Mouse (Mus musculus) ovary, postnatal 10 days (tissue): ENCODE results near the gene Fam240a.

Experiments
- DNase-seq: peaks from one replicate; pipeline ENCODE4 v3.0.0; 2022; ENCODE audit warnings: low spot score

Gene Fam240a

DNA sequence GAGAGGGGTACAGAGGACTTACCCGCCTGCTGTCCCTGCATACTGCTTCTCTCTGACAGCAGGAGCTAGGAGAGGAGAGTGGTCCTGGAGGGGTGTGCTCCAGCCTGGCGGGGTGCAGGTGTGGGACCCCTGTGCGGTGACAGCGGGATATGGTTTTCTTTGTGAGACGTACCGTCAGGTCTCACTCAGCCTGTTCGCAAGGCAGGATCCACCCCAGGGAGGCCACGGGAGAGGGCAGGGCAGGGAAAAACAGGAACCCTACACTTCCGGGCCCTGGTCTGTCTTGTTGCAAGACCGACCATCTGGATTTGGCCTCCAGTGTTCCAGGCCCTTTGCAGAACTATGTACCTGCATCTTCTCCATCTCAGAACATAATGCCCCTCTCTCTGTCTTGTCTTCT is 23.2 kb downstream of the Fam240a start:
- DNase-seq = no peak

DNA sequence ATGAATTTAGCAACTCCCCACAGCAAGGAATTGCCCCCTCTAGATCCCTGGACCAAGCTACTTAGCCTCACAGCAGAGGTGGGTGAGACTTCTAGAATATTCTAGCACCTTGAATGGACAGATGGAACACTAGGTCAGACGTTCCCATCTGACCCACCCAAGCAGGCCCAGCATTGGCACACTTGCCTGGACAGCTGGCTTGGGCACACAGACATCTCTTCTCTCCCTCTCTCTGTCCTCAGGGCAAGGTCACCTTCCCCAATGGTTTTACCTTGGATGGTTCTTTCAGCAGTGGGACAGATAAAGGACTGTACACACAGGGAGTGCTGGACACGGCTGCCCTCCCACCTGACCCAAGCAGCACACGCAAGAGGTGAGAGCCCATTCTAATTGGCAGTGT is 24.1 kb downstream of the Fam240a start:
- DNase-seq = no peak

DNA sequence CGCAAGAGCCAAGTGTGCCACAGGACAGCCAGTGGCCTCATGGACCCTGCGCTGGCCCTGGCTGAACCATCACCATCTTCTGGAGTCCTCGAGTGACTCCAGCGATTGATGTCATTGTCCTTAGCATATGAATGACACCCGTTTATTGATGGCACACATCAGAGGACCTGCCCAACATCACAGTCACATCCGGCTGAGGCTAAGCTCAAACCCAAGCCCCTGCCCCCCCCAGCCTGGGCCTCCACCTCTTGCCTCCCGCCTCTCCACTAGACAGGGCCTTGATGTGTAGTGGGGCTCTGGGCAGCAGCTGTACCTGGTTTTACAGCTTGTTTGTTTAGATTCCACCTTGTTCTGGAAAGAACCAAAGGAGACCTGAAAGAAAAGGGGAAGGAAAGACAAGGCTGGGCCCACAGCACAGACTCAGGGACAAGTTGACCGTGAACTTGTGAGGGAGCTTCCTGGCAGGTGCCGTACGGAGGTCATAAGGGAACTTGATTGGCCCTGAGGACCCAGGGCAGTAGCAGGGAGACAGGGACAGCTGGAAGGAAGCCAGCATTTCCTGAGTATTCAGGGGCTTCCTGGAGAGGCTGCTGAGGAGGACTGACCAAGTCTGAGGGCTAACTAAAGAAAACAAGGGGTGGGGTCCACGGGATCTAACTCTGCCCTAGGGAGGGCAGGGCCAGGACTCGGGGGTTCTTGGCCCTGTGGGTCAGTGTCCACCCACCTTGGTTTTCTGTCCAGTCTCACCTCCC is 25.4 kb downstream of the Fam240a start:
- no peak for DNase-seq

DNA sequence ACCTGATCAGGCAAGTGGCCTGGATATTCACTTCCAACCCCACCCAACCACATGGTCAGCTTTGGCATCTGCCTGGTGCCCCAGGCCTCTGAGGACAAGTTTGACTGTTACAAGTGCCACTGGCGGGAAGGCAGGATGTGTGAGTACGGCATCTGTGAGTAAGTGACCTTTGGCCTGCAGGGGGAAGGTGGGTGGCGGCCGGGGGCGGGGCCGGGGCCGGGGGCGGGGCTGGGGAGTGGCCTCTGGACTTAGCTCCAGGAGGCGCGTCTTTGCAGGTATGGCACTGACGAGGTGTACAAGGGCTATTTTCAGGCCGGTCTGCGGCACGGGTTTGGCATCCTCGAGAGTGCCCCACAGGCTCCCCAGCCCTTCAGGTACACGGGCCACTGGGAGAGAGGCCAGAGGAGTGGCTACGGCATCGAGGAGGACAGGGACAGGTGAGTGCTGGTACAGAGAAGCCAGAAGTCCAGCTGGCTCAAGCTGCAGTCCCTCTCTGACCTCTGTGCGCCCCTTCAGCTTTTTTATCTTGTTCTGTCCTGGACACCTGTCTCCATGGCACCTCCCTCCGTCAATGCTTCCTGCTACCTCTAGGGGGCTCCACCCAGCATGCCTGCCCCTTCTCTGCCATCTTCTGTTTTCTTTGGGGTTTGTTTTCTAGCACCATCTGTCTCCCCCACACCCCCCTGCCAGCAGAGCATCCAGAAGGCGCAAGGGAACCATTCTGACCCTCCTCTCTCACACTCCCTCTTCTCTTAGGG is 26.5 kb downstream of the Fam240a start:
- DNase-seq = no peak

DNA sequence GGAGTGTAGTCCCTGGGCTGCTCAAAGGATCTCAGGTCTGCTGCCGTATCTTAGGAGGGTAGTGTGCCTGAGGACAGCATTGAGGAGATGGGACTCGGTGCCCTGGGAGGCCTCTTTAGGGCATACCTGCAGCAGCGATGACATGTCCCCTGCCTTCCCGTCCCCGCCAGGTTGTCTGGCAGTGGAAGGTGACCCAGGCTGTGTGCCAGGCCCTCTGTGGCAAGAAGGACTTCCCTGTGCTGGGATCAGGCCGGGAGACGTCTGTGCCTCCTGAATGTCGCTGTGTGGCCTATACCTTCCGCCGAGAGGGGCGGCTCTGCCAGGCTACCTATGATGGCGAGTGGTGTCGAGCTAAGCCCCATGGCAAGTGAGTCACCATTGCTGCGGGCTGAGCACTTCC is 27.7 kb downstream of the Fam240a start:
- DNase-seq = no peak

DNA sequence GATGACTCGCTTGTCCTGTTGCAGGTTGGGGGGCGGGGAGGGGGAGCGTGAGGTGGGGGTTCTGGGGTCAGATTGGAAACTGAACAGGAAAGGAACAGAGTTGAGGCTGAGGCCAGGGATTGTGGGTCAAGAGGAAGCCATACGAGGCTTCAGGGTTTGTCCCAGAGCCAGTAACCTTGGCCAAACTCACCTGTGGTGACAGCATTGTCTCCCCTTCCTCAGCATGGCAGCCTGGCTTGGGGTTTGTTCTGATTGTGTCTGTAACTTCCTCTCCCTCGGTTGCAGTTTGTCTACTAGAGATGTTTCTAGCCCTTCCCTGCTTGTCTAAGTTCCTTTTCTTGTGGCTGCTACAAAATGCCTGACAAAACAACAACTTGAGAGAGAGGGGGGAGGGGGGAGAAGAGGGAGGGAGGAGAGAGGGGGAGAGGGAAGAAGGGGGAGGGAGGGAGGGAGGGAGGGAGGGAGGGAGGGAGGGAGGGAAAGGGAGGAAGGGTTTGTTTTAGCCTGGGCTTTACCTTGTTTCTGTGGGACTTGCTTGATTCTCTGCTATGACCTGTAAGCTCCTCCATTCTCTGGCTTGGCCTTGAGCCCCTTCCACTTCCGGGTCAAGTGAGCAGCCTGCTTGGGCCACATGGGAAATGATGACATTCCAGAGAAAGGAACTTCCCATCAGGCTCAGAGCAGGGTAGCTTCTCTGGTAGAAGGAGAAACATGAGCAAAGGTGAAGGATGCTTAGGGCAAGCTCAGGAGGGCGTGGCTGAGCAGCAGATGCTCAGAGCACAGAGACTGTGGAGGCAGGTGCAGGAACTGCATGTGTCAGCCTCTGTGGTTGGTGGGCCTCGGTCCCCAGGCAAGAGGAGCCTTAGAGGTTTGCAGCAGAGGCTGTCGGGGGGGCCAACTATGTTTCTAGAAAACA is 29.0 kb downstream of the Fam240a start:
- DNase-seq = no peak

DNA sequence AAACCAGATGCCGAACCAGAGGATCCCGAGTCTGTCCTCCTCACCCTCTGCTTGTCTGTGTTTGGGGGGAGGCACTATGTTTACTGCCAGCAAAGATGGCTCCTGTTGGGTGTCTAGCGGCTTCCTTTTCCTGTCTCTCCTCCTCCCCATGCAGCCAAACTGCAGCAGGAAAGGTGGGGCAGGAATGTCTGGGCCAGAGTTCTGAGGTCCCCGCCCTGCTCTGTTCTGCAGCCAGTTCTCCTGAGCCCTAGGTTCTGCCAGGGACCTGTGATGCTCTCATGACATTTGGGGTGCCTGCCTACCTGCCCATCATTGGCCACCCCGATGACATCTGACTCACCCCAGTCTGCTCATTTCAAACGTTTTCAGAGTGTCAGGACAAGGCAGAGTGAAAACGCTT is 34.7 kb downstream of the Fam240a start:
- no peak for DNase-seq

DNA sequence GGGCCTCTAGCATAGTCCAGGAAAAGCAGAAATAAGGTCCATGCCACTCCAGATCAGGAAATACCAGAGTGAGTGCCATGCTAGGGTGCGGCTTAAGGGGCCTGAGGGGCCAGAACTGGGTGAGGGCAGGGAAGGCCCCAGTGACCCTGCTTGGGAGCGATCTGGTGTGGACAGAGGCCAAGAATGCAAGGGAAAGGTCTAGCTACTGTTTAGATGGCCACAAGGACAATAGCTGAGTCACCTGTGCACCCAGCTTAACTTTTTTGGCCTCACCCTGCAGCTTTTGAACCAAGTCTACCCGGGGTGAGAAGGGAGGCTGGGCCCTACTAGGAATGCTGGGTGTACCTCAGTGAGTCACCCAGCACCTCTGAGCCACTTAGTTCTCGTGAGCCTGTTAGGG is 35.9 kb downstream of the Fam240a start:
- DNase-seq = no peak

DNA sequence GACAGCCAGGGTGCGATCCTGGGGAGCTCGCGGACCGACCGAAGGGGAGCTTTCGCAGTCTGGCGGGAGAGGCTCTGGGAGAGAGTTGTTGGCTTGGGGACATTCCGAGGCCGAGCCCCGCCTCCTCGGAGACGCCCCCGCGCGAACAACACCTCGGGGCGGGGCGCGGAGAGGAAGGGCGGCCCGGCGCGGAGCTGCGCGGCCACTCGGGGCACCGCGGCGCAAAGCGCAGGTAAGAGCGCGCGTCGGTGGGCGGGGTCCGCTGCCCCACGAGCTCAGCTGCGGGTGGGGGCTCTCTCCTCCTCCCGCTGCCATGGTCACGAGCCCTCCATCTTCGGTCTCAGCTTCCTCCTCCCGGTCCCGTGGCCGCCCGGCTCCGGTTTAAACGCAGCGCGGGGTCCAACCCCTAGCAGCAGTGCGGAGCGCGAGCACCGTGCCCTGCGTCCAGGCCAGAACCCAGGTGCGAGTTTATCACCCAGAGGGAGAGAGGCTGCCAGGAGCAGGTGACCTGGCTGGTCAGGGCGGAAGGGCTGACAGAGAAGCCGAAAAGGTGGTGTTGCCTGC is 36.6 kb downstream of the Fam240a start, which contains the start of gene Tmie:
Gene Tmie, minus strand, starts transcription at position 116 of the 564 bp plus-strand sequence.
- peak; percentile 33 for DNase-seq

DNA sequence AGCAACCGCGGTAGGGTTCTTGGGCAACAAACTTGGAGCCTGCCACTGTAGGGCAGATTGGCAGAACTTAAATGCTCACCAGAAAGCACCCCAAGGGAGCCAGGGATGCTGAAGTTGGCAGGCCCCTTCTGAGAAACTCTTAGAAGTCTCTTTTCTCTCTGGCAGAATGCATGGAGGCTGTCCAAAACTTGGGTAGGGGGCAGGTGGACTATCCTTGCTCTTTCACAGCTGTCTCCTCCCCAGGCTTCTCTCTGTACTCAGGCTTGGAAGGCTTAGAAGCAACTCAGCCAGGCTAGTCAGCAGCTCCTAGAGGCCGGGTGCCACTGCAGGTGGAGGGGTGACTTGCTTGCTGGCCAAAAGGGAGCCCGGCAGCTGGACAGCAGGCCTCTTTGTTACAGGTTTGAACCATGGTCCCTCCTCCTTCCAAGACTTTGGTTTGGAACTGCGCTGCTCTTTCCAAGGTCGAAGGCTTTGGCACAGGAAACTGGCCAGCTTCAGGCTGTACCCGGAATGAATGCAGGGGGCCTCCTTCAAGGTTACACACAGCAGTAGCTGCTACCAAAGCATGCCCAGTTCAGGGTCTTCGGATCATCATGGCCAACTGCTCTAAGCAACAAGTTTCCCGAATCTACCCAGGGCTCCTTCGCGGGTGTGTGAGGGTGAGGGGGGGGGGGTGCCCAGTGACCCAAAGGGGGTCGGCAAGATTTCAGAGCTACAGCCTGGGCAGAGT is 37.3 kb downstream of the Fam240a start, which contains the start of gene Als2cl:
Gene Als2cl, plus strand, starts transcription at position 680 of the 730 bp plus-strand sequence.
- peak; percentile 21 for DNase-seq

DNA sequence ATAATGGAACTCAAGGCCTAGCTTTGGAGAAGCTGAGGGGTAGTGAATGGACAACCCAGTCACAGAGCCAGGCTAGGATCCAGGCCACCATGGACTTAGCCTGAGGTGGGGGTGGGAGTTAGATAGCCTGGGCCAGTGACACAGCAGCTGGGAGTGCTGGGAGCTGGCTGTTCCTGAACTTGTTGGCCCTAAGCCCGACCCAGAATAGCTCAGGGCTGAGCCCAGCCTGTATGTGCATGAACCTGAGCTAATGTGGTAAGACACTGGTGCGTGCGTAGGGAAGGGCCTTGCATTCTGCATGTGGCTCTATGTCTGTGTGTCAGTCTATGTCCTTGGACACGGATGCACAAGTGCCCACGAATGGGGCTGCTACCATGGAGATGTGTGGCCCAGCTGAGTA is 38.8 kb downstream of the Fam240a start:
- DNase-seq = no peak

DNA sequence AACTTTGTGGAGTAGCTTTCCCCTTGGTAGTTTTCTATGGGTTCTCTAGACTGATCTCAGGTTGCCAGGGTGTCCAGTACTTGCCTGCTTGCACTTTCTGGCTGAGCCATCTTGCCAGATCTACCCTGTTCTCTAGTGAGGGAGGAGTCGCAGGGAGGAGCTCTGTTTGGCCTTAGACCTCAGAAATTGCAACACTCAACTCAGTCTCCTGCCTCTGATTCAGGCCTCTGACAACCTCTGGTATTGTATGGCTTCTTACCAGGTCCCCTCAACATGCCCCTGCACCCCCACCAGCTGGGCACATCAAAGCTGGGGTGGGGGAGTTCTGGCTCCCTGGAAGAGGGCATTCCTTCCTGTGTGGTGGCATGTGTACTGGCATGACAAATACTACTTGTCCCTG is 39.3 kb downstream of the Fam240a start:
- no peak for DNase-seq

DNA sequence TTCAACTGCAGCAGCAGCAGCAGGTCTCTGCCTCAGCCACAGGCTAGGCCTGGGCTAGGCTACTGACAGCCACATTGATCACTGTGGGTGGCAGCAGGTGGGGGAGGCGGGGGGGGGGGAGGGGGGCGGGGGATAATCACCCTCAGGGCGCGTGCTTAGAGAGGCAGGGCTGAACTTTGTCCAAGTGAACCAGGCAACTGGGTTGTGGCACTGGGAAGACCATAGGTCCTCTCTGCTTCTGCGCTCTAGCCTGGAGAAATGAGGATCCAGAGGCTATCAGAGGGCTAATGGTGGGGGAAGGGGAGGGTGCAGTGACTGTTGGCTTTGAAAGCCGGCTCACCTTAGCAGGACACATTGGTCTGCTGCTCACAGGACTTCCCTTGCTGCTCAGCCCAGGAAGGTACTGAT is 41.4 kb downstream of the Fam240a start:
- DNase-seq = no peak

DNA sequence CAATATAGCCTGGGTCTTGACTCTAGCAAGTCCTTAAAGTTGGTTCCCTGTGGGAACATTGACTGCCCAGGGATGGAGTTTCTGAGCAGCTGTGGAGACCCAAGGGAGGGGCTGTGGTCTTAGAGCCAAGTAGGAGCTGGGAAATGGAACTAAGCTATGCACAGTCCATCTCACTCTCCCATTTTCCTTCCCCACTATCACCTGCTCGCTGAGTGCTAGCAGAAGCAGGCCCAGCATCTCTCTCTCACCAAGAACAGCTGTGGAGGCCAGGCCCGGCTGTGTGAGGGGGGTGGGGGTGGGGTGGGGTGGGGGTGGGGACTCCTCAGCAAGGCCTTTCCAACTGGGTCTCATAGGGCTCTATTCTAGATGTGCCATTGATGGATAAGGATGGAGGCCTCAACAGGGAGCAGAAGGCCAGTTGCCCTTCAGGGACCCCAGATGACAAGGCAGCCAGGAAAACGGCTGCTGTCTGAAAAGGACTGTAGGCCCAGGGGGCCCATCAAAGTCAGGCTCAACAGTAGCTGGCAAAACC is 41.9 kb downstream of the Fam240a start:
- DNase-seq = no peak

DNA sequence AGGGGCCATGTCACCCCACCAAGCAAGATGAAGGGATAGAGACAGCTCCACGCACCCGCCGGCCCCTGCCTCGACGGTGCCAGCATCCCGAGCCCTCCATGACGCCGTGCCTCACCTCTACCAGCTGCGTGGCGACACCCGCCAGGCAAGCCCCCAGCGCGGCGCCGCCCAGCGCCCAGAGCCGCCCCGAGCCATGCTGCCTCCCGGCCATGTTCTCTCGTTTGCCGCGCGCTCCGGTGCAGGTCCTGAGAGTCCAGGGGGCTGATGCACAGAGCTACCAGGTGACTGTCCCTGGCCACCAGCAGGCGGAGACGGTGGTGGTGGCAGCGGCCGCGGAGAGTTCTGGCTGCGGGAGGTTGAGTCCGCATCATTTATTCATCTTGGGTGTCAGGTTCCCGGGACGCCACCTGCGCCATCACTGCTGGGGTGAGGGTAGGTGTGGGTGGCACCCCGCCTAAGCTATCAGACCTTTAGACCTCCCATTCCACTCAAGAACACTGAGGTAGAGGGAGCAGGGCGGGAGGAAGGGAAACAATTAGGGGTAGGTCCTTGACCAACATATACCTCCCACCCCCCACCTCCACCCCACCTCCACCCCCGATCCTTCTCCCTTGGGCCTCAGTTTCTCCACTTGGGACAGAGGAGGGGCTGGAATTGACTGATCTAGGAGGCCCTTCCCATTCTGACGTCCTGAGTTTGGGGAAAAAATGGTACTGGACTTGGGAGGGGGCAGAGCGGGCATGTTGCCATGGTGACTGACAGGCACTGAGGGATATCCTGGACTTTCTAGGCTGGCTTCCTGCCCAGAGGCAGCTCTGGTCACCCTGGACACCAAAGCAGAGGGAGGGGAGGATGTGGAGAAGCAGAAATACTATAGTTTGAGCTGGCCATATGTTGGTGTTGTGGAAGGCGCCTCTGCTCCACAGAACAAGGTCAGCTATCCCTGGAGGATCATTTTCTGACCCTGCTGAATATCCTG is 42.7 kb downstream of the Fam240a start:
- no peak for DNase-seq

DNA sequence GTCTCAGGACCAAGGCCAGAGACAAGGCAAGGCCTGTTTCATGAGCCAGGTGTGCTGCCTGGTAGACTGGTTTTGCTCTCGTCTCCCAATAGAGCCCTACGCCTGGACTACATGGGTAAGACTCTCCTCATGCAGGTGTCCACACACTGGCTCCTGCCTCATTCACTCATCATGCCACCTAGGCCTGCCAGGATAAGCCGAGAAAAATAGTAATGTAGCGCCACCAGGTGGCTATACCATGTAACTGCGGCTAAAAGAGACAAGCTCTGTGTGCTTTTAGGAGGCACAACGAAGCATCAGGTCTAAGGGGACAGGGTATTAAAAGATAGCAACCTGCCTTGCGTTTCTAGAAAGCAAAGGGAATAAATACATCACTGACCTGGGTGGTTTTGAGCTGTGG is 45.6 kb downstream of the Fam240a start:
- no peak for DNase-seq
